Mouse (Mus musculus): ENCODE measurements around the gene Ogfod2. TPM values are rescaled to one million over a fixed set of nuclear protein-coding genes. Genes with fewer than 3 reads are reported as not detected.

The Ogfod2 gene
- polyA plus RNA-seq (2016; fragmentation: Nextera tagmentation; extraction: Ambion mirVana): 19.1 and 20.2 TPM in 2 replicates

DNA sequence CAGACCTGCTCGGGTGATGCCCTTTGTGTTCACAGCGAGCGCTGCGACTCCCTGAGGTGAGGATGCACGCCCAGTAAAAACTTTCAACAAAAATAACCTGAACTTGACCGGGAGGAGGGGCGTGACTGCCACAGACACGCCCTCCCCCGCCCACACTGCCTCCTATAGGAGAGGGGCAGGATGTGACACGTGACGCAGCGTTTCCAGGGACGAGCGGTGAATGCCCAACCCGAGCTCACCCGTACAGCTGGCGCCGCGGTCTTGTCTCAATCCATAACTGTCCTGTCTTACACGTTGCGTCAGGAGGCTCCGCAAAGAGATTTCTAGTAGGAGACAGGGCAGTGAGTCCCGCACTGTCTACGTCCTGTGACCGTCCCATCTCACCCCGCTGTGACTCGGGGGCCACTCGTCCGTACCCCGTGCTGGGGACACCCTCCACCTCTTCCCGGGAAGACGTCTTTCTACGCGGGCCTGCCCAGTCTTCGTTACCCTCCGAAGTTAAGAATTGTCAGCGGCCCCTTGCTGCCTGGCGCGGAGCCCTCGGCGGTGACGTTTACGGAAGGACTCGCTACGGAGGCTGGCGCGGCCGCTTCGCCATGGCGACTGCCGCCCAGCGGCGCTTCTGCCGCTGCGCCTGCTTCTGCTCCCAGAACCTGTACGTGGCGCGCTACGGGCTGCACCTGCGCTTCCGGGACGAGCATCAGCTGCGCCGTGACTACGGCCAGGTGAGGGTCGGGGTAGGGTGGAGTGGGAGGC lies at the start of gene Ogfod2:
TSS of gene Ogfod2 (plus strand) at position 556 of the 756 bp plus-strand sequence.
- peak; percentile 95 for ATAC-seq
- Histone ChIP-seq H3K4me3 (peak within 1 kb of the TSS; percentile 96), H3K9me3 (replicated peaks) (no peaks in the 10 kb centered on the region), H3K9ac (peak within 1 kb of the TSS; percentile 85), H3K4me1 (peaks cover 48% of the 10 kb centered on the region), H3K4me2 (peak within 1 kb of the TSS; percentile 96), H3K36me3 (peaks cover 12% of the 10 kb centered on the region), H3K27me3 (replicated peaks) (no peaks in the 10 kb centered on the region), H3K27ac (peak within 1 kb of the TSS; percentile 90)
- 1% methylated on average over 66 of the region's 66 CpGs for WGBS (ENCODE audit: insufficient replicate concordance)

DNA sequence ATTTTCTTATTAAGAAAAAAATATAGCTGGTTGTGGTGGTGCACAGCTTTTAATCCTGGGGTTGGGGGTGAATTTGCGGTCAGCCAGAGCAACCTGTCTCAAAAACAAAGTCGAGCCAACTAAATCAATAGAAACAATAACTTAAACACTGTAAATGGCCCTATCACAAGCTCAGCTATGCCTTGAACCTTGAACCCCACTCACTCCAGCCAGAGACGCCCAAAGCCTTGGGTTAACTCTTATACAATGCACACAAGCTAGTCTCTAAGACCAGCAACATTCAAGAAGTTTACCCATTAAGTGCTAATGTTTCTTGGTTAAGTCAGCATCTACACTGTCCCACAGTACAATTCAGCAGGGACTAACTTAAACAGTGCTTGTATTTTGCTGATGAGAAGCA lies 42.4 kb upstream of the Ogfod2 start:
- no peaks in the 10 kb centered on the region for H3K9me3 ChIP-seq (replicated peaks)
- no peak overlapping the region for H3K9ac ChIP-seq
- no peak overlapping the region for H3K27ac ChIP-seq
- H3K4me2 ChIP-seq: no peak overlapping the region
- no peak overlapping the region for H3K4me3 ChIP-seq
- H3K27me3 ChIP-seq (replicated peaks): no peaks in the 10 kb centered on the region
- 74% methylated on average over 3 of the region's 3 CpGs for WGBS (ENCODE audit: insufficient replicate concordance)
- no peaks in the 10 kb centered on the region for H3K36me3 ChIP-seq
- peaks cover 14% of the 10 kb centered on the region for H3K4me1 ChIP-seq
- ATAC-seq: no peak

DNA sequence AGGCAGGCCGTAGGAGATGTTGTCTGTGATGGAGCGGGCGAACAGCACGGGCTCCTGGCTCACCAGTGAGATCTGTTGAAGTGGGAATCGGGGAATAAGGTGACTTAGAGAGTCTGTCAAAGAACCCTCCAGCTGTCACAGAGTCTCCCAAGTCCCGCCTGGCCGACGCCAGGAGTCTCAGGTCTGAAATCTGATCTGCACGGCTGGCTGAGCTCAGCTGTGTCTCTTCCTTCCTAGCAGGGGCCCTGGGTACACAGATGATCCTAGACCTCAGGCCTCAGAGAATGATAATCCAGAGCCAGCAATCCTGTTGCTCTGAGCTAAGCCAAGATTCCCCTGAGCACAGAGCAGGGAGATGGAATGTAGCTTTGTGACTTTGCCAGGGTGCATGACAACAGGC lies 38.4 kb upstream of the Ogfod2 start:
- 51% methylated on average over 9 of the region's 9 CpGs for WGBS (ENCODE audit: insufficient replicate concordance)
- Histone ChIP-seq H3K36me3 (no peaks in the 10 kb centered on the region), H3K27ac (no peak overlapping the region), H3K4me1 (peaks cover 49% of the 10 kb centered on the region), H3K27me3 (replicated peaks) (no peaks in the 10 kb centered on the region), H3K4me2 (no peak overlapping the region), H3K9me3 (replicated peaks) (no peaks in the 10 kb centered on the region), H3K4me3 (no peak overlapping the region), H3K9ac (no peak overlapping the region)
- ATAC-seq: no peak

DNA sequence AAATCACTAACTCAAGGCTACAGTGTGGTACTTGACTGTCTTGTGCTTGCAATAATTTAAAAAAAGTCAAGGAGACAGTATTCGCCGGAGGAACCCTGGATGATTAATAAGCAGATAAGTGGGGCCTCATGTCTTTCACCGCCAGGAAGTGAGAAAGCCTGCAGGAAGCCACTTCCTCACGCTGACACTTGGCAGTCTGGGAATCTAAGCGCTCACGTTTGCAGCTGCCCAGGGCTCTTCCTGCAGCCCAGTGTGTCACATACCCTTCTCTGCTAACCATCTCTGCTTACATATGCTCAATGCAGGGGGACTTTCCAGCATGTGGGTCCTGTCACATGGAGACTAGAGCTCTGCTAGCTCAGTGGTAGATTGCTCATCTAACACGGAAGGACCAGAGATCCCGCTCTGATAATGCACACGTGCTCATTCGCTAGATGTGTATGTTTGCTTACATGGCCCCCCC lies 37.2 kb upstream of the Ogfod2 start:
- H3K9me3 ChIP-seq (replicated peaks): no peaks in the 10 kb centered on the region
- WGBS (ENCODE audit: insufficient replicate concordance): 16% methylated on average over 10 of the region's 10 CpGs
- no peak for ATAC-seq
- 0 out of 2 replicates have a peak overlapping the region, but pooled peaks have one; percentile 6 for H3K4me2 ChIP-seq
- no peak overlapping the region for H3K4me3 ChIP-seq
- no peaks in the 10 kb centered on the region for H3K27me3 ChIP-seq (replicated peaks)
- peak overlapping the region; percentile 46 for H3K27ac ChIP-seq
- no peaks in the 10 kb centered on the region for H3K36me3 ChIP-seq
- H3K4me1 ChIP-seq: peaks cover 61% of the 10 kb centered on the region
- no peak overlapping the region for H3K9ac ChIP-seq

DNA sequence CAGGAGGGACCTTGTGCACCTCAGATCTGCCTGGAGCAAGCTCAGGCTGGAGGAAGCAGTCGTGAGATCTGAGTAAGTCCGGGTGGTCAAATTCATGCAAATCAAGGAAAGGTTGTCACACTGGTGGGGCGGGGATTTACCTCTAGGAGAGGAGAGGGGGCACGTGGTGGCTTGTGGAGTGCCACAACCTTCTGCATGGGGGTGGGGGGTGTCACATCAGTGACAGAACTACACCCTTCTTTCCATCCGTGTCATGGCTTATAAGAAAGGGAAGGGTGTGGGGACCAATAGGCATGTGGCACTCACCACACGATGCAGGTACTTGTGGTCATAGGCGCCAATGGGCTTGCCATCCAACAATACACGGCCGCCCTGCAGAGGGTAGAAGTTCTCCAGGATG lies 36.4 kb upstream of the Ogfod2 start:
- Histone ChIP-seq H3K9me3 (replicated peaks) (no peaks in the 10 kb centered on the region), H3K27ac (peak overlapping the region; percentile 46; the same call in 1 of the 2 replicates), H3K4me3 (no peak overlapping the region), H3K9ac (no peak overlapping the region), H3K4me1 (peaks cover 70% of the 10 kb centered on the region), H3K27me3 (replicated peaks) (no peaks in the 10 kb centered on the region), H3K36me3 (no peaks in the 10 kb centered on the region), H3K4me2 (no peak overlapping the region)
- no peak for ATAC-seq
- 54% methylated on average over 9 of the region's 9 CpGs for WGBS (ENCODE audit: insufficient replicate concordance)

DNA sequence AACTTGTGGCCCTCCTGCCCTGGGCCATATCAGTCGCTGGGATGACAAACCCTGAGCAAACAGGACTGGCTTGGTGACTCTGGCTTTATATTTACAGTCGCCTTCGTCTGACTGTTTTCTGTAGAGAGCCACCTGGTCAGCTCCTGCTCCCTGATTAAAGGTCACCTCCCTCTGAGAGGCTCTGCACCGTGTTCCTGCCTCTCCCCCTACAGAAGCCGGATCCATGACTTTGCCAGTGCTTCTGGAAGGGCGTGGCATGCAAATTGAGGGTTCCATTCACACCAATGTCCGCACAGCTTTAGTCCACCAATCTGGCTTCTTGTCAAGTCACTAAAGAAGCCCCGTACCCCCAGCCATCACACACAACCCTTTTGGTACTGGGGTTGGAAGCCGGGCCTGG lies 35.5 kb upstream of the Ogfod2 start:
- 52% methylated on average over 9 of the region's 9 CpGs for WGBS (ENCODE audit: insufficient replicate concordance)

DNA sequence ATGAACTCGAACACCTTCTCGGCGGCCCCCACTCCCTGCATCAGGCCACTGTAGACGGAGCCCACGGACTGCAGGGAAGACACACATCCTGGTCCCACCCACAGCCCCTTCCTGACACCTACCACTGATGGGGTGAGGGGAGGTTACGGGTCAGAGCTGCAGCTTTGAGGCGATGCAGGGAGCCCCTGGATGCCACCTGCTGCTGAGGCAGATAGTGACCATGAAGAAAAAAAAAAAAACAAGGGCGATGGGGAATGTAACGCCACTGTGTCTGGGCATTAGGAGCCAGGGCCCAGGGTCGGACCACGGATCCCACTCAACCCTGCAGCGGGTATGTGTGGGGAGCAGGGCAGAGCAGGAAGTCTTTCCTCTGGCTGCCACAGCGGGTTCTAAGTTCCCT lies 34.9 kb upstream of the Ogfod2 start:
- H3K4me3 ChIP-seq: no peak overlapping the region
- peaks cover 78% of the 10 kb centered on the region for H3K4me1 ChIP-seq
- 61% methylated on average over 13 of the region's 13 CpGs for WGBS (ENCODE audit: insufficient replicate concordance)
- H3K9ac ChIP-seq: no peak overlapping the region
- H3K4me2 ChIP-seq: no peak overlapping the region
- H3K27ac ChIP-seq: peak overlapping the region; percentile 43; the same call in 1 of the 2 replicates
- no peaks in the 10 kb centered on the region for H3K36me3 ChIP-seq
- ATAC-seq: no peak
- no peaks in the 10 kb centered on the region for H3K27me3 ChIP-seq (replicated peaks)
- no peaks in the 10 kb centered on the region for H3K9me3 ChIP-seq (replicated peaks)

More for the DNA sequence above, 35.5 kb upstream of the Ogfod2 start:
- H3K9ac ChIP-seq: no peak overlapping the region
- H3K27me3 ChIP-seq (replicated peaks): no peaks in the 10 kb centered on the region
- H3K9me3 ChIP-seq (replicated peaks): no peaks in the 10 kb centered on the region
- no peaks in the 10 kb centered on the region for H3K36me3 ChIP-seq
- H3K4me2 ChIP-seq: no peak overlapping the region
- no peak overlapping the region for H3K4me3 ChIP-seq
- H3K4me1 ChIP-seq: peaks cover 78% of the 10 kb centered on the region
- peak; percentile 43 for ATAC-seq
- H3K27ac ChIP-seq: peak overlapping the region; percentile 43; the same call in 1 of the 2 replicates

DNA sequence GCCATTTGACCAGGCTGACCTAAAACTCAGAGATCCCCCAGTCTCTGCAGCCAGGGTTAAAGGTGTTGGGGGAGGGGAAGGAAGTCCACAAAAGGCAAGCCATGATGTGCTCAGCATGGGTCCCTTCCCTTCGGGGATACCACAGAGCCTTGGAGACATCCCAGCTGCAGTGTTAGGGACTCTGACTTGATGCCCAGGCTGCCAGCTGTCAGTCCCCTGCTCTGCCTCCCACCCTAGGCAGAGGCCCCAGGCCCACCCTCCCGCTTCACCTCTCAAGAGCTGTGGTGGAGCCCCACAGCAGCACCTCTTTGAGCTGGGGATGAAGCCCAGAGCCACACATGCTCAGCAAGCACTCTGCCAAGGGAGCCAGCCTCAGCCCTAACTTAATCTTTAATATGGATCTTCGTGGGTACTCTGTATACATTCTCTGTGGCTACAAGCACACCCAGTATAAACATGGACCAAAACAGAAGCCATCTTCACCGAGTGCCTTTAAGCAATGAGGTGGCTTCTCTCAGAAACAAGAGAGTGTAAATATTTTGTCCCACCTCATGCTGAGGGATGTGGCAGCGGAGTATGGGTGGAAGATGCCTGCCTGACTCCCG lies 34.1 kb upstream of the Ogfod2 start:
- H3K9ac ChIP-seq: no peak overlapping the region
- 62% methylated on average over 6 of the region's 6 CpGs for WGBS (ENCODE audit: insufficient replicate concordance)

DNA sequence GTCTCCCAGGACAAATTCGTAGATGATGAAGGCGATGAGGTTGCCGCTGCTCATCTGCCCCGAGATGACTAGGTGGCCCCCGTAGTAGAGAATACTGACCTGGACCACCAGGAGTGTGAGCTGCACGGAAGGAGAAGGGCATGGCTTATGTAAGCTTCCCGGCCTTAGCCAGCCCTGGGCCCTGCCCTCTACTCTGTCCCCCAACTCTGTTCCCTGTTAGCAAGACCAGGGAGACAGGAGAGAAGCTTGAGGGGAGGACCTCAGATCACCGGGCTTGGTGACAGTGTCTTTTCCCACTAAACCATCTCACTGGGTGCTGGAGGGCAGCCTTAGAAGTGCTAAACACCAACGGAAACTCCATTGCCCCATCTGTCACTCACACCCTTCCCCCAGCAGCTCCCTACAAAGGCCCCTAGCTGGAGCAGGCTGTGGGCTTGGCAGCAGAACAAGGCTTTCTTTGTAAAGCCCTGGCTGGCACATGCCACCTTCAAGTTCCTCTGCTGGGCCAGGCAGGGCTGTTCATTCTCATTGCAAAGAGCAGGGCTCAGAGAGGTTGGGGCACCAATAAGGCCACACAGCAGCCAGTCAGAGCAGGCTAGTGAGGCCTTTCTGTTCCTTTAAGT lies 33.2 kb upstream of the Ogfod2 start:
- no peak for ATAC-seq
- 61% methylated on average over 9 of the region's 9 CpGs for WGBS (ENCODE audit: insufficient replicate concordance)
- Histone ChIP-seq H3K9me3 (replicated peaks) (no peaks in the 10 kb centered on the region), H3K9ac (no peak overlapping the region), H3K4me3 (no peak overlapping the region), H3K27me3 (replicated peaks) (no peaks in the 10 kb centered on the region), H3K36me3 (no peaks in the 10 kb centered on the region), H3K27ac (no peak overlapping the region), H3K4me1 (peaks cover 72% of the 10 kb centered on the region), H3K4me2 (no peak overlapping the region)

More for the DNA sequence above, 34.1 kb upstream of the Ogfod2 start:
- Histone ChIP-seq H3K9me3 (replicated peaks) (no peaks in the 10 kb centered on the region), H3K27ac (0 out of 2 replicates have a peak overlapping the region, but pooled peaks have one; percentile 3), H3K4me1 (peaks cover 78% of the 10 kb centered on the region), H3K27me3 (replicated peaks) (no peaks in the 10 kb centered on the region), H3K4me2 (no peak overlapping the region), H3K4me3 (no peak overlapping the region), H3K36me3 (no peaks in the 10 kb centered on the region)
- ATAC-seq: no peak

DNA sequence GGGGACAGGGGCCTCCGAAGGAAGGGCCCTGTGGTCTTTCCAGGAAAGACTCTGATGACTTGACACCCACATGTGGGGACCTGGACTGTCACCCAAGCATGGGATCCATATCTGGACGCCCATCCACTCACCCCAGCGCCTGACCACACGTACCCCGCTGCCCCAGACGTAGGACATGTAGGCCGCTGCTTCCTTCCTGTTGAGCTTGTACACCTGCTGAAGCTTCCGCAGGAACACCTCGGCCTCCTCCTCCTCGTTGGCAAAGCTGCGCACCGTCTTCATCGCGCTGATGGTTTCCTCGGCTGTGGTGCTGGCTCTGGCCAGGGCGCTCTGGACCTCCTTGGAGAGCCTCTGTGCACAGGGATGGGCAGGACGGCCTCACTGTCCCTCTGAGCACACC lies 32.2 kb upstream of the Ogfod2 start:
- Histone ChIP-seq H3K27me3 (replicated peaks) (no peaks in the 10 kb centered on the region), H3K4me1 (peaks cover 69% of the 10 kb centered on the region), H3K9ac (no peak overlapping the region), H3K4me2 (no peak overlapping the region), H3K27ac (no peak overlapping the region), H3K4me3 (no peak overlapping the region), H3K9me3 (replicated peaks) (no peaks in the 10 kb centered on the region), H3K36me3 (no peaks in the 10 kb centered on the region)
- no peak for ATAC-seq
- WGBS (ENCODE audit: insufficient replicate concordance): 66% methylated on average over 17 of the region's 17 CpGs

DNA sequence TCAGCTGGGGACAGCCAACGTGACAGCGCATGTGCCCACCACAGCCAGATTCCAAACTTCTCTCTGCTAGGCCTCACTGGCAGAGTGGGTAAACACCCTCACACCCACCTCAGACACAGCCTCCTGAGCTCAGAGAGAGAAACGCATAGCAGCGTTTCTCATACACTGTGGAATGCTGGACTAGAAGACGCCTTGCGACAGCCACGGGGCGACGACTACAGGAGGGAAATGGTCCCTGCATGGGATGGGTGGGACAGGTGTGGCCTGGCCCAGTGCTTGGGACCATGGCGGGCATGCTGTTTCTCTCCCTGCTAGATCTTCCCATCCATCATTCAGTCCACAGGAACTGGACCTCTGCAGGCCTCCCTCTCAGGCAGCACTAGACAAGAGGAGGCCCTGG lies 29.6 kb upstream of the Ogfod2 start:
- ATAC-seq: no peak
- 76% methylated on average over 10 of the region's 10 CpGs for WGBS (ENCODE audit: insufficient replicate concordance)

More for the DNA sequence above, 29.6 kb upstream of the Ogfod2 start:
- no peak overlapping the region for H3K4me2 ChIP-seq
- H3K27ac ChIP-seq: no peak overlapping the region
- H3K4me3 ChIP-seq: no peak overlapping the region
- H3K9ac ChIP-seq: no peak overlapping the region
- H3K27me3 ChIP-seq (replicated peaks): 0 out of 2 replicates have a peak, but pooled peaks cover 3% of the 10 kb centered on the region
- no peaks in the 10 kb centered on the region for H3K9me3 ChIP-seq (replicated peaks)
- H3K36me3 ChIP-seq: no peaks in the 10 kb centered on the region
- H3K4me1 ChIP-seq: peaks cover 44% of the 10 kb centered on the region
